Mouse (Mus musculus) telencephalon, adult 2 months (tissue): ENCODE data around the gene Rasd1.
A peak's percentile ranks its signal among the peaks of the same experiment; 100 is the strongest.
"Not testable (repeated sequence)": the region's sequence is repeated elsewhere in the genome, so short reads cannot be mapped to it uniquely, and the experiment has no call there.

ENCODE experiments used
- DNase-seq: peaks from one replicate; pipeline ENCODE4 v3.0.0-alpha.2; 2011; ENCODE audit warnings: low read depth, low spot score

The Rasd1 gene

GRCm38 (mm10) chr11:59961338-59961875 lies 3.3 kb downstream of the Rasd1 start:
- no peak for DNase-seq

- DNase-seq = peak; percentile 62
Measured at GRCm38 (mm10) chr11:59960476-59961337, 4.0 kb downstream of the Rasd1 start.

GRCm38 (mm10) chr11:59959453-59959852 lies 5.3 kb downstream of the Rasd1 start:
- no peak for DNase-seq

- DNase-seq = no peak
Measured at GRCm38 (mm10) chr11:59956749-59957148, 8.0 kb downstream of the Rasd1 start.

- DNase-seq = no peak
Measured at GRCm38 (mm10) chr11:59952892-59953291, 11.9 kb downstream of the Rasd1 start.

- DNase-seq = no peak
Measured at GRCm38 (mm10) chr11:59948401-59948767, 16.4 kb downstream of the Rasd1 start.

- peak; percentile 84 for DNase-seq
Measured at GRCm38 (mm10) chr11:59947752-59948400, 16.9 kb downstream of the Rasd1 start, which contains the start of gene Med9. Gene Med9 (plus strand): TSS chr11:59948206.

GRCm38 (mm10) chr11:59944855-59945254 lies 19.9 kb downstream of the Rasd1 start:
- not testable (repeated sequence) for DNase-seq

GRCm38 (mm10) chr11:59941391-59941790 lies 23.4 kb downstream of the Rasd1 start:
- no peak for DNase-seq

GRCm38 (mm10) chr11:59940645-59941044 lies 24.1 kb downstream of the Rasd1 start:
- no peak for DNase-seq

GRCm38 (mm10) chr11:59939821-59940220 lies 24.9 kb downstream of the Rasd1 start:
- no peak for DNase-seq

GRCm38 (mm10) chr11:59937615-59938014 lies 27.1 kb downstream of the Rasd1 start:
- DNase-seq = no peak

- no peak for DNase-seq
Measured at GRCm38 (mm10) chr11:59937023-59937422, 27.7 kb downstream of the Rasd1 start.

GRCm38 (mm10) chr11:59933943-59934342 lies 30.8 kb downstream of the Rasd1 start:
- no peak for DNase-seq

- no peak for DNase-seq
Measured at GRCm38 (mm10) chr11:59932560-59933337, 32.0 kb downstream of the Rasd1 start.

- DNase-seq = no peak
Measured at GRCm38 (mm10) chr11:59930031-59930430, 34.7 kb downstream of the Rasd1 start.

GRCm38 (mm10) chr11:59921265-59921664 lies 43.5 kb downstream of the Rasd1 start:
- DNase-seq = no peak

- DNase-seq = no peak
Measured at GRCm38 (mm10) chr11:59920331-59920730, 44.4 kb downstream of the Rasd1 start.

- no peak for DNase-seq
Measured at GRCm38 (mm10) chr11:59919401-59919800, 45.3 kb downstream of the Rasd1 start.

GRCm38 (mm10) chr11:59918014-59918413 lies 46.7 kb downstream of the Rasd1 start:
- no peak for DNase-seq

GRCm38 (mm10) chr11:59913702-59914101 lies 51.0 kb downstream of the Rasd1 start:
- DNase-seq = no peak
